Mouse (Mus musculus) MEL-GATA-1-ER (cell line): ENCODE data around the gene Trpm3.

ENCODE experiments used
- DNase-seq: peaks from one replicate; pipeline ENCODE4 v3.0.0-alpha.2; 2012; ENCODE audit warnings: low read depth; ENCODE audit errors: extremely low read depth

The Trpm3 gene

GRCm38 (mm10) chr19:22303952-22304655 lies 165.3 kb downstream of the Trpm3 start:
- peak; percentile 72 for DNase-seq

- DNase-seq = peak; percentile 24
These were observed 169.2 kb downstream of the Trpm3 start for GRCm38 (mm10) chr19:22308081-22308480.

GRCm38 (mm10) chr19:22317306-22317705 lies 178.5 kb downstream of the Trpm3 start:
- no peak for DNase-seq

- DNase-seq = no peak
These were observed 188.0 kb downstream of the Trpm3 start for GRCm38 (mm10) chr19:22326813-22327212.

GRCm38 (mm10) chr19:22327226-22327625 lies 188.4 kb downstream of the Trpm3 start:
- no peak for DNase-seq

- DNase-seq = no peak
These were observed 197.4 kb downstream of the Trpm3 start for GRCm38 (mm10) chr19:22336278-22336677.

- peak; percentile 18 for DNase-seq
These were observed 198.6 kb downstream of the Trpm3 start for GRCm38 (mm10) chr19:22337468-22337867.

GRCm38 (mm10) chr19:22338927-22339326 lies 200.1 kb downstream of the Trpm3 start:
- DNase-seq = no peak

GRCm38 (mm10) chr19:22354037-22354541 lies 215.2 kb downstream of the Trpm3 start:
- no peak for DNase-seq

GRCm38 (mm10) chr19:22386890-22387289 lies 248.0 kb downstream of the Trpm3 start:
- no peak for DNase-seq

GRCm38 (mm10) chr19:22394700-22395099 lies 255.9 kb downstream of the Trpm3 start:
- no peak for DNase-seq

GRCm38 (mm10) chr19:22404049-22404448 lies 265.2 kb downstream of the Trpm3 start:
- no peak for DNase-seq

GRCm38 (mm10) chr19:22418239-22418638 lies 279.4 kb downstream of the Trpm3 start:
- DNase-seq = no peak

- DNase-seq = no peak
These were observed 298.4 kb downstream of the Trpm3 start for GRCm38 (mm10) chr19:22437207-22437606.

GRCm38 (mm10) chr19:22447418-22448339 lies 308.8 kb downstream of the Trpm3 start:
- DNase-seq = no peak

- no peak for DNase-seq
These were observed 309.8 kb downstream of the Trpm3 start for GRCm38 (mm10) chr19:22448340-22449288.

- no peak for DNase-seq
These were observed 312.4 kb downstream of the Trpm3 start for GRCm38 (mm10) chr19:22451290-22451689.

GRCm38 (mm10) chr19:22456935-22457334 lies 318.1 kb downstream of the Trpm3 start:
- no peak for DNase-seq

GRCm38 (mm10) chr19:22462043-22462442 lies 323.2 kb downstream of the Trpm3 start:
- DNase-seq = no peak

- DNase-seq = no peak
These were observed 324.7 kb downstream of the Trpm3 start for GRCm38 (mm10) chr19:22463506-22463905.

GRCm38 (mm10) chr19:22469608-22470007 lies 330.8 kb downstream of the Trpm3 start:
- no peak for DNase-seq
